Mouse (Mus musculus): ENCODE results near the gene Prf1.

Gene Prf1

GRCm38 (mm10) chr10:61297477-61297876 is at the start of gene Prf1:
Gene Prf1 (plus strand): TSS chr10:61297833.
- peak; percentile 87 to 94 for DNase-seq (ENCODE audit: low spot score in 2 of 2)

GRCm38 (mm10) chr10:61248596-61249114 is 49.0 kb upstream of the Prf1 start:
- DNase-seq (ENCODE audit: low spot score in 2 of 2): no peak

- DNase-seq (ENCODE audit: low spot score in 2 of 2): no peak
Measured at GRCm38 (mm10) chr10:61249951-61250350, 47.7 kb upstream of the Prf1 start.

- no peak for DNase-seq (ENCODE audit: low spot score in 2 of 2)
Measured at GRCm38 (mm10) chr10:61254761-61255160, 42.9 kb upstream of the Prf1 start.

- no peak for DNase-seq (ENCODE audit: low spot score in 2 of 2)
Measured at GRCm38 (mm10) chr10:61255190-61255589, 42.4 kb upstream of the Prf1 start.

DNA sequence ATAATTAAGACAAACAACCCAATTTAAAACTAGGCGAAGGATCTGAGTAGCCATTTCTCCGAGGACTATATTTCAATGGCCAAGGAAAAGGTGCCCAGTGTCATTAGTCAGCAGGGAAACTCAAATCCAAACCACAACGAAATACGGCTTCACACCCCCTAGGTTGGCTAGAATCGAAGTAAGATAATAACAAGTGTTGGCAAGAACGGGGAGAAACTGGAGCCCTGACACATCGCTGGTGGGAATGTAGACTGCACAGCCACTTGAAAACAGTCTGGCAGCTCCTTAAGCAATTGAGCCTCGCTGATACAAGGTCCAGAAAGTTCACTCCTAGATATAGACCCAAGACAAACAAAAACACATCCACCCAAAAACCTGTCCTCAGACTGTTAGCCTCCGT is 41.0 kb upstream of the Prf1 start:
- DNase-seq (ENCODE audit: low spot score in 2 of 2): no peak

DNA sequence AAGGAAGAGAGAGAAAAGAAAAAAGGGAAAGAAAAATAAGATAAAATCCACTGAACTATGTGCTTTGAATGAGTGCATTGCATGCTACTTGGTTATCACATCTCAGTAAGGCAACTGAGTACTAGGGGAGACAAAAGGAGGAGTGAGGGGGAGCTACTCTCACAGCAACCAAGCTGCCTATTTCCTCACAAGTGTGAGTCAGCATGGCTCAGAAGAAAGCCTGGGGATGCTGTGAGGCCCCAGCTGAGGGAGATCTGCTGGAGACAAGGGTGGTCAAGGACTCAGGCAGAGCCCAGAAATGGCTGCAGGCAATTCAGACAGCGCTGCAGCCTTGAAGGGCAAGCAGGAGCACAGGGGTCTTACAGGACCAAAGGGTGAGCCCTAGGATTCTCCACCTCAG is 39.5 kb upstream of the Prf1 start:
- peak in 1 of 2 experiments; percentile 28 for DNase-seq (ENCODE audit: low spot score in 2 of 2)

- DNase-seq (ENCODE audit: low spot score in 2 of 2): peak; percentile 84 to 95
Measured at GRCm38 (mm10) chr10:61261229-61262156, 36.1 kb upstream of the Prf1 start.

DNA sequence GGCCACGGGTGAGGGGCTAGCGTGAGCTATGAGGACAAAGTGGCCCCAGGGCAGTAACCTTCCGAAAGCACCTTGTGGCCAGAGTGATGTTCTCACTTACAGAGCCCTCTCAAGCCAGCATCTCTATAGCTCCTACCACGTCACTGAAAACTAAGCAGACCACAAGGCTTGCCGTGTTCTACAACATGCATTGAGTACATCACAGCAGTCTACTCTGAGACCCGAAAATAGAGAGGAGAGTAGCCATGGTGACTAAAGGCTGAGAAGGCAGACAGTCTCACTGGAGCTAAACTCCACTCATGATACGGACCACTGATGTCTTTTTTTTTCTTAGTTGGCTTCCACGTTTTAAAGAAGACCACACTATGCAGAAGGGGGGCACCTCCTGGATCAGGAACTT is 34.0 kb upstream of the Prf1 start:
- peak; percentile 72 to 89 for DNase-seq (ENCODE audit: low spot score in 2 of 2)

- DNase-seq (ENCODE audit: low spot score in 2 of 2): peak; percentile 38 to 62
Measured at GRCm38 (mm10) chr10:61267378-61267777, 30.3 kb upstream of the Prf1 start.

GRCm38 (mm10) chr10:61272089-61272626 is 25.5 kb upstream of the Prf1 start:
- peak; percentile 31 to 67 for DNase-seq (ENCODE audit: low spot score in 2 of 2)

- no peak for DNase-seq (ENCODE audit: low spot score in 2 of 2)
Measured at GRCm38 (mm10) chr10:61272631-61273030, 25.0 kb upstream of the Prf1 start.

DNA sequence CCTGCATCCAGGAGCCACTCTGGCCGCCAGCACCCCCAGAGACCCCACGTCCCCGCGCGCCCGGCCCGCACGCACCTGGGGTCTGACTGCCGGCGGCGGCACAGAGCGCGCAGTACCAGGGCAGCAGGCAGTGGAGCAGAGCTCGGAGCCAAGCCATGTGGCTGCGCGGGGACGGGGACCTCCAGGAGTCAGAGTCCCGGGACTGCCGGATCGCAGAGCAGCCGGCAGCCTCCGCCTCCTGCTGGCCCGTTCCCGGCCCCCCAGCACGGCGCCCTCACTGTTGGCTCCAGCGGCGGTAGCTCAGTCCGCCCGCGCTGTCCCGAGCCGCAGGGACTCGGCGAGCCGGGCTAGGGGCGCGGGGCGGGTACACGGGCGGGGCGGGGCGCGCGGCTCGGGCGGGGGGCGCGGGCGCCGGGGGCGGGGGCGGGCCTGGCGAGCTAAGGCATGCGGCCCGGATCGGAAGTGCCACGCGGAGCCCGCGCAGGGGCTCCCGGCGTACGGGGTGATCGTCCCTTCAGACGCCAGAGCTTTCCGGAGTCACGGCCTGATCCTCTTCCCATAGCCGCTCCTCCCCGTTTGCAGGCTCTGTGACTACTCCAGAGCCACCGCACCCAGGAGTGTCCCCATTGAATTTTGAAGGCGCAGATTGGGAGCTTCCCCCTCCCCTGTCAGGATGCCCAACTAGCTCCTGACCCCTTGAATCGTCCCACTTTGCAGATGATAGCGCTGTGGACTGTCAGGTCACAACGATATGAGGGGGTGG is 24.4 kb upstream of the Prf1 start, which contains the start of gene Adamts14:
Gene Adamts14, minus strand, starts transcription at position 358 of the 763 bp plus-strand sequence.
- peak in 1 of 2 experiments; percentile 36 for DNase-seq (ENCODE audit: low spot score in 2 of 2)

- peak; percentile 53 to 80 for DNase-seq (ENCODE audit: low spot score in 2 of 2)
Measured at GRCm38 (mm10) chr10:61273844-61274215, 23.8 kb upstream of the Prf1 start.

DNA sequence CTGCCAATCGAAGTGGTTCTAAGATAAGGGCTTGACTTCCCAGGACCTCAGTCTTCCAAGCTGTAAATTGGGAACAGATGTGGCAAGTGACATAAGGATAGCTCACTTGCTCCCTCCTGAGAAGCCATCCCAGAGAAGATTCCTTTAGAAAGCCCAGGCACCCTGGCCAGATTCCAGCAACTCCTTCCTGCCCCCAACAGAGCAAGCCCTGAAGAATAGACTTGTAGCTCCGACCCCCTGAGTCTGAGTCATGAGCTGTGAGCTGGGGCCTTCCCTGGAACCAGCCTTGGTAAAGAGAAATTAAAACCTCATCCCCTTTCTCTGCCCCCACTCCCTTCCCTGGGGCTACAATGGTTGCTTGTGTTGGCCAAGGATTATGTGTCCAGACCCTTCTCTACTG is 23.1 kb upstream of the Prf1 start:
- no peak for DNase-seq (ENCODE audit: low spot score in 2 of 2)

DNA sequence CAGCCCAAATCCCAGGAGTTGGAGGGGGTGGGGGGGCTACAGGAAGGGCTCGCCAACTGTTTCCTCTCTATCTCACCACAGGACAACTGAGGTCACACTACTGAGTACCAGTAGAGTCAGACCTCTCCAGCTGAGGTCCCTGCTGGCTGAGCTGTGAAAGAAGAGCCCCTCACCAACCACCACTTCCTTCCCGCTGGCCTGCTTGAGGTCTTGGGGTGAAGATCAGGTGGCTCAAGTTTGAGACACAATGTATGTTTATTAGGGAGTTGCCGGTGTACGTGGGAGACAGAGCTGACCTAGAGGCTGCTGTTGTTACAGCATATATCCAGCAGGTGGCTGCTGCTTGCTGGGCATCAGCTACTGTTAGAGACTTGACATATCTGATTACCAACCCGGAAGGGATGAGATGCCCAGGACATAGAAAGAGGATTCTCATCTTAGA is 21.9 kb upstream of the Prf1 start:
- DNase-seq (ENCODE audit: low spot score in 2 of 2): peak; percentile 80 to 92

DNA sequence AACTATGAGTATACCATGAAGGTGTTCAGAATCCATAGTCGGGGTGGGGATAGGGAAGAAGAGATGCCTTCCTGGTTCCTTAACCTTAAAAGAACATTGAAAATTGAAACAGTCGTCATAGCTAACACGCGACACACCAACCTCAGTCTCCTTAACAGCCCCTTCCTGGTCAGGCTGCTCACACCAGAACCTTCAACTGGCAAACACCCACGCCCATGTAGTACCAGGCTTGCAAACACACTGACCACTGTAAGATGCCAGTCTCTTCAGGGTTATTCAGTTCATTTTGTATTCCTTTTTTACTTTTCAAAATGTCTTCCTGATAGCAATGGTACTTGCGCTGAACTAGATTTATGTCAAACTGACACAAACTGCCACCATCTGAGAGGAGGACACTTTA is 20.6 kb upstream of the Prf1 start:
- DNase-seq (ENCODE audit: low spot score in 2 of 2): peak; percentile 55 to 77

DNA sequence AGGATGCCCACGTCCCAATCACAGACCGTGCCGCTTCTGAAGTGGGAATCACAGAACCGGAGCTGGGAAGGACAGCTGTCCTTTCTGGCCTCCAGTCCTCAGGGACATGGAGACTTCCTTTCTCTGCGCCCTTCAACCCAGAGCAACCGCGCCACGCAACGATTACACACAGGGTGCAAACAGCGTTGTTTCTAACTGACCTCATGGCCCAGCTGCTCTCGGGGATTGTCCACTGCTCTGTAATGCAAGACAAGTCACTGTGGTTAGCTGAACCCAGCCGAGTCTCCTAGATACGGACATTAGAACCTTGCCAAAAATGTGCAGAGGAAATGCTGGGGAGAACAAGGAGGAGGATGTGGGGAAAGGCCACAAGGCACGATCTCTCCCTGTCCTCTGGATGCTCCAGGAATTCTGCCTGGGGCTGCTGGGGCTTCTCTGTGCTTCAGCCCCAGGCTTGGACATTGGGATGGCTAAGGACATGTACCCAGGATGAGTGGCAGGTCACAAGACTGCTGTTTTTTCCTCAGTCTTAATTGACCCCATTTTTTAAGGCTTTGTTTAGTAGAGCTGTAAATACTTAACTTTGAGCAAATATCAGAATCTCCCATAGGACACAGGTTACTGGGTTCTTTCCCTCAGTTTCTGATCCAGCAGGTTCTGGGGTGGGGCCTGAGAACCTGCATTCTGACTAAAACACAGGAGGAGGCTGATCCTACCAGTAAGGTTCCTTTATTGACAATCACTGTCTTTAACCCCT is 19.5 kb upstream of the Prf1 start:
- peak; percentile 56 to 79 for DNase-seq (ENCODE audit: low spot score in 2 of 2)

DNA sequence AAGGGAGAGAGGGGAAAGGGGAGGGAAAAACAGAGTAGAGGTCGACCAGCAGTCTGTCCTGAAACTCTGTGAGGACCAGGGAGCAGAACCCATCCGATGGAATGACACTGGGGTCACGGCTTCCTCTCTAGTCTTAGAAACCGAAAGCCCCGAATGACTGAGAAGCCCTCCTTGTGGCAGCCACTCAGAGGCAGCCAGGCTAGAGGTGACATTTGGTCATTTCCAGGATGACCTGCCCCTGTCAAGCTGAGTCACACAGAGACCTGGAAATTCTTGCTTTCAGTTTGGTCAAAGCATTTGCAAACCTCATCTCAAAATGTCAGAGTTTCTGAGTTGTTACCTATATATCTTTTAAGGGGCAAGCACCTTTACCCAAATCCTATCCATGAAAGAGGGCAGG is 16.5 kb upstream of the Prf1 start:
- peak; percentile 46 to 75 for DNase-seq (ENCODE audit: low spot score in 2 of 2)

DNA sequence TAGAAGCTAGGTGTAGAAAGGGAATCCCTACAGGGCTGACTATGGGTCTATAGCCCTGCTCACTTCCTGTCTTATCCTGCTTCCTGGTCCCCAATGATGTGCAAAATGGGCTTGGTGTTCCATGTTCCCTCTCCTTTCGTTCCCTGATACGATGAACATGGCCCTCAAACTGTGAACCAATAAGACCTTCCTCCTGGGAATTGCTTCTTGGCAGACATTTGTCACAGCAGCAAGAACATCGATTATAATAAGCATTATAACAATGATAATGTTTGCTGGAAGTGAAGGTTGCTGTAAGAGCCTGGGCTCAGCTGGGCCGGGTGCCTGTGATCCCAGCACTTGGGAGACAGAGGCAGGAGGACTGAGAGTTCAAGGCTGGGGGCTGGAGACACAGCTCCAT is 13.3 kb upstream of the Prf1 start:
- DNase-seq (ENCODE audit: low spot score in 2 of 2): no peak

- no peak for DNase-seq (ENCODE audit: low spot score in 2 of 2)
Measured at GRCm38 (mm10) chr10:61285271-61285670, 12.4 kb upstream of the Prf1 start.

Measured in natural killer cell, adult 2 months (primary cell).